17 mouse cellular contexts compared by ENCODE assay signal in the genomic region with DNA sequence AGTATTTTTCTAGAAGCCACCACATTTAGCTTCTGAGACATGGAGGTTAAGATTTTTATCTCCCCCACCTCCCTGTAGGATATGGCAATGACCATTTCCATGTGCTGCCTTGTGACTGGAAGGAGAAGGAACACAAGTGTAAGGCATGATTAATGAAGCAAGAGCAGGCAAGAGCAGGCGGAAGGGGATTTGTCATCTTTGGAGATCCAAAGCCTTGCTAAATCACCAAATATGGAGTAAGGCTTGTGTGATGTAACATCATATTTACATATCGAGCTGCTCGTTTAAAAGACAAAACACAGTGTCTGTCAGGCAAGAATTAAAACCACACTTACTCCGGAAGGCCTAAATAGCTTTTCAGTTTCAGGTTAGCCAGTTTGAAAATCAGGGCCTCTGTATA. TPM values are rescaled to one million over a fixed set of nuclear protein-coding genes. Genes with fewer than 3 reads are reported as not detected.
A peak's percentile ranks its signal among the peaks of the same experiment; 100 is the strongest.
DNase-seq lines count a peak whose midpoint lies in the region; ATAC-seq and TF ChIP-seq lines count a peak whose summit lies in the region.
"Had no signal": no experiment of that assay in that cellular context is flagged by ENCODE, and none has a peak within 500 bp of the region (broad histone marks: within the 10 kb centered on the region; RNA-seq: fewer than 3 reads in every experiment).

No protein-coding gene starts in this region.

- no peak for TF ChIP-seq CTCF in cortical plate, adult 2 months (IDR thresholded peaks at IDR 0.05; ENCODE audit: extremely low read depth, insufficient read depth, low read length)
- TF ChIP-seq CTCF in intestine, postnatal 0 days (IDR thresholded peaks at IDR 0.05; ENCODE audit: low read depth) = no peak

- no peaks in the 10 kb centered on the region for H3K27me3 ChIP-seq in hindbrain, embryonic 15.5 days
- no peaks in the 10 kb centered on the region for H3K27me3 ChIP-seq in hindbrain, embryonic 12.5 days
- H3K27me3 ChIP-seq in intestine, postnatal 0 days (replicated peaks; ENCODE audit: control insufficient read depth, insufficient read depth, low read length) = no peaks in the 10 kb centered on the region
- H3K27me3 ChIP-seq in heart, embryonic 12.5 days (replicated peaks) = no peaks in the 10 kb centered on the region
- H3K27me3 ChIP-seq: limb, embryonic 12.5 days had no signal

- DNase-seq in thymus, postnatal 4 days = no peak
- no peak for DNase-seq in frontal cortex, postnatal 10 days (ENCODE audit: low spot score in 2 of 2)
- DNase-seq: adrenal gland, postnatal 14 days; cerebellum, adult 18-20 months; heart, adult 18-20 months; heart, postnatal 36 days; layer of hippocampus, adult 9-11 months; lung, postnatal 10 days had no signal

- H3K4me1 ChIP-seq in hindbrain, embryonic 15.5 days (replicated peaks) = peaks cover 75% of the 10 kb centered on the region
- peaks cover 74% of the 10 kb centered on the region for H3K4me1 ChIP-seq in hindbrain, embryonic 12.5 days
- H3K4me1 ChIP-seq in cortical plate, adult 2 months (ENCODE audit: control insufficient read depth, insufficient read depth, low read length) = peaks cover 21% of the 10 kb centered on the region
- H3K4me1 ChIP-seq in intestine, postnatal 0 days (replicated peaks; ENCODE audit: control insufficient read depth, insufficient read depth, low read length) = no peaks in the 10 kb centered on the region
- peaks cover 32% of the 10 kb centered on the region for H3K4me1 ChIP-seq in heart, embryonic 12.5 days (replicated peaks)

- 0 out of 2 replicates have a peak overlapping the region, but pooled peaks have one; percentile 3 for H3K4me3 ChIP-seq in hindbrain, embryonic 15.5 days
- H3K4me3 ChIP-seq in hindbrain, embryonic 12.5 days = no peak overlapping the region
- H3K4me3 ChIP-seq in cortical plate, adult 2 months (ENCODE audit: insufficient read depth, low read length) = no peak overlapping the region; the same call in 1 of the 2 replicates
- no peak overlapping the region for H3K4me3 ChIP-seq in intestine, postnatal 0 days (ENCODE audit: low read depth, low read length)
- no peak overlapping the region for H3K4me3 ChIP-seq in heart, embryonic 12.5 days
- H3K4me3 ChIP-seq: erythroblast, embryonic 14.5 days; limb, embryonic 12.5 days had no signal

- ATAC-seq in hindbrain, embryonic 15.5 days (ENCODE audit: low FRiP score, low read depth) = no peak
- no peak for ATAC-seq in hindbrain, embryonic 12.5 days (ENCODE audit: low FRiP score)
- no peak for ATAC-seq in intestine, postnatal 0 days
- ATAC-seq in neutrophil, adult 5-6 weeks (ENCODE audit: extremely low read depth, insufficient number of reproducible peaks, low FRiP score, poor library complexity, severe bottlenecking) = peak; percentile 69; the same call in 1 of the 2 replicates
- no peak for ATAC-seq in heart, embryonic 12.5 days (ENCODE audit: insufficient number of reproducible peaks, low FRiP score)

- TF ChIP-seq POLR2A in cortical plate, adult 2 months (IDR thresholded peaks at IDR 0.05; ENCODE audit: extremely low read depth, insufficient read depth, low read length) = no peak

- H3K27ac ChIP-seq in hindbrain, embryonic 15.5 days (replicated peaks) = peak overlapping the region; percentile 78
- H3K27ac ChIP-seq in hindbrain, embryonic 12.5 days = no peak overlapping the region
- peak overlapping the region; percentile 93; the same call in 1 of the 2 replicates for H3K27ac ChIP-seq in cortical plate, adult 2 months (ENCODE audit: insufficient read depth, low read length)
- H3K27ac ChIP-seq in intestine, postnatal 0 days (ENCODE audit: low read depth, low read length) = 0 out of 2 replicates have a peak overlapping the region, but pooled peaks have one; percentile 28
- H3K27ac ChIP-seq in heart, embryonic 12.5 days (ENCODE audit: poor library complexity, severe bottlenecking) = no peak overlapping the region
- H3K27ac ChIP-seq: limb, embryonic 12.5 days had no signal

- H3K4me2 ChIP-seq in hindbrain, embryonic 15.5 days = peak overlapping the region; percentile 93
- no peak overlapping the region for H3K4me2 ChIP-seq in hindbrain, embryonic 12.5 days (replicated peaks)
- no peak overlapping the region for H3K4me2 ChIP-seq in intestine, postnatal 0 days (replicated peaks; ENCODE audit: low read depth)
- no peak overlapping the region for H3K4me2 ChIP-seq in heart, embryonic 12.5 days
- H3K4me2 ChIP-seq: limb, embryonic 12.5 days had no signal

- no peaks in the 10 kb centered on the region for H3K9me3 ChIP-seq in hindbrain, embryonic 15.5 days
- no peaks in the 10 kb centered on the region for H3K9me3 ChIP-seq in hindbrain, embryonic 12.5 days (replicated peaks)
- no peaks in the 10 kb centered on the region for H3K9me3 ChIP-seq in intestine, postnatal 0 days (ENCODE audit: control insufficient read depth)
- H3K9me3 ChIP-seq in heart, embryonic 12.5 days (replicated peaks) = no peaks in the 10 kb centered on the region
- H3K9me3 ChIP-seq: limb, embryonic 12.5 days had no signal

- 54% methylated on average over 4 of the region's 4 CpGs for WGBS in hindbrain, embryonic 15.5 days
- WGBS in hindbrain, embryonic 12.5 days = 74% methylated on average over 4 of the region's 4 CpGs
- 62% methylated on average over 4 of the region's 4 CpGs for WGBS in intestine, postnatal 0 days
- 75% methylated on average over 4 of the region's 4 CpGs for WGBS in heart, embryonic 12.5 days

- H3K36me3 ChIP-seq in hindbrain, embryonic 15.5 days = peaks cover 13% of the 10 kb centered on the region
- H3K36me3 ChIP-seq in hindbrain, embryonic 12.5 days = peaks cover 32% of the 10 kb centered on the region
- H3K36me3 ChIP-seq in intestine, postnatal 0 days (ENCODE audit: control insufficient read depth, insufficient read depth) = no peaks in the 10 kb centered on the region
- peaks cover 35% of the 10 kb centered on the region for H3K36me3 ChIP-seq in heart, embryonic 12.5 days

- H3K9ac ChIP-seq in hindbrain, embryonic 15.5 days = 0 out of 2 replicates have a peak overlapping the region, but pooled peaks have one; percentile 13
- H3K9ac ChIP-seq in hindbrain, embryonic 12.5 days = no peak overlapping the region; the same call in 1 of the 2 replicates
- no peak overlapping the region for H3K9ac ChIP-seq in intestine, postnatal 0 days (ENCODE audit: low read depth, low read length)
- H3K9ac ChIP-seq in heart, embryonic 12.5 days = no peak overlapping the region
- H3K9ac ChIP-seq: limb, embryonic 12.5 days had no signal

RNA-seq across cellular contexts. Expression of a gene that starts 9.2 kb away (rescaled TPM):
- polyA plus RNA-seq in hindbrain, embryonic 15.5 days (2015; fragmentation: Nextera tagmentation; extraction: Ambion mirVana) = 93.1 and 116 TPM in 2 replicates
- 89.1 and 94.8 TPM in 2 replicates for polyA plus RNA-seq in hindbrain, embryonic 12.5 days (2016; fragmentation: Nextera tagmentation; extraction: Ambion mirVana)
- 62.8 and 64.1 TPM in 2 replicates for polyA plus RNA-seq in cortical plate, adult 2 months (2012; rRNA removed)
- 5.9 and 6.5 TPM in 2 replicates for polyA plus RNA-seq in intestine, postnatal 0 days (2015; fragmentation: Nextera tagmentation; extraction: Ambion mirVana)
- total RNA-seq in neutrophil, adult 5-6 weeks (2017) = 102 and 105 TPM in 2 replicates
- 18.1 and 19.3 TPM in 2 replicates for polyA plus RNA-seq in heart, embryonic 12.5 days (2016; fragmentation: Nextera tagmentation; extraction: Ambion mirVana)

RNA-seq across cellular contexts. Expression of a gene that starts 12.2 kb away (rescaled TPM):
- not detected in 2 replicates for polyA plus RNA-seq in hindbrain, embryonic 15.5 days (2015; fragmentation: Nextera tagmentation; extraction: Ambion mirVana)
- polyA plus RNA-seq in hindbrain, embryonic 12.5 days (2016; fragmentation: Nextera tagmentation; extraction: Ambion mirVana) = not detected in 2 replicates
- 1.2 and 1.6 TPM in 2 replicates for polyA plus RNA-seq in cortical plate, adult 2 months (2012; rRNA removed)
- not detected in 2 replicates for polyA plus RNA-seq in intestine, postnatal 0 days (2015; fragmentation: Nextera tagmentation; extraction: Ambion mirVana)
- total RNA-seq in neutrophil, adult 5-6 weeks (2017) = not detected in 2 replicates
- polyA plus RNA-seq in heart, embryonic 12.5 days (2016; fragmentation: Nextera tagmentation; extraction: Ambion mirVana) = not detected in 2 replicates
- total RNA-seq: adrenal gland, postnatal 14 days; heart, adult 18-20 months; heart, postnatal 36 days had no signal
- polyA plus RNA-seq: erythroblast, embryonic 14.5 days; limb, embryonic 12.5 days; small intestine, adult 2 months had no signal

Comparison
In these comparisons a context has a peak if more than half of its experiments do, and no peak if none do; other contexts are left out.
1. H3K27ac ChIP-seq: peak in hindbrain, embryonic 15.5 days (single experiment), cortical plate, adult 2 months (single experiment) and intestine, postnatal 0 days (single experiment); none in hindbrain, embryonic 12.5 days (single experiment) and heart, embryonic 12.5 days (single experiment).